Mouse (Mus musculus): ENCODE results near the gene Epb41l4b.

GRCm38 (mm10) chr4:56957518-56957917, 185.7 kb downstream of the Epb41l4b start:
- TF ChIP-seq CTCF (IDR thresholded peaks at IDR 0.05; ENCODE audit: low read depth, low read length) (no peak), TAL1 (conservative IDR thresholded peaks at IDR 0.05; ENCODE audit: low read depth, low read length) (no peak), GATA1 (IDR thresholded peaks at IDR 0.05; ENCODE audit: borderline replicate concordance, low read length) (no peak)

All from G1E (cell line).